Mouse (Mus musculus) adrenal gland (tissue): ENCODE measurements around the gene Dpp7.

Experiments
- intact Hi-C: fragments of 180-260 bp; cut with DNase I; formaldehyde crosslinking; loops from one replicate; pipeline ENCODE4 v1.15.1; 2025

The Dpp7 gene

GRCm38 (mm10) chr2:25318119-25318966 is 37.8 kb downstream of the Dpp7 start:
- intact Hi-C loops = loop anchor here (10.0 kb wide), 1 partner anchor 224 kb away; the partner anchor contains the start of gene Noxa1

GRCm38 (mm10) chr2:25311491-25311891 is 44.7 kb downstream of the Dpp7 start:
- intact Hi-C loops = loop anchor here (10.0 kb wide), 1 partner anchor 217 kb away; the partner anchor contains the start of gene Noxa1

- intact Hi-C loops = loop anchor here (10.0 kb wide), 1 partner anchor 216 kb away; the partner anchor contains the start of gene Noxa1
Measured at GRCm38 (mm10) chr2:25310969-25311368, 45.2 kb downstream of the Dpp7 start.

GRCm38 (mm10) chr2:25310180-25310579 is 46.0 kb downstream of the Dpp7 start:
- intact Hi-C loops = loop anchor here (10.0 kb wide), 1 partner anchor 215 kb away; the partner anchor contains the start of gene Noxa1

- intact Hi-C loops = no loop called here
Measured at GRCm38 (mm10) chr2:25305587-25306359, 50.4 kb downstream of the Dpp7 start.

- intact Hi-C loops = no loop called here
Measured at GRCm38 (mm10) chr2:25304657-25305541, 51.3 kb downstream of the Dpp7 start.

- intact Hi-C loops = no loop called here
Measured at GRCm38 (mm10) chr2:25303931-25304656, 52.1 kb downstream of the Dpp7 start.

GRCm38 (mm10) chr2:25303452-25303851 is 52.7 kb downstream of the Dpp7 start:
- intact Hi-C loops = no loop called here
